Mouse (Mus musculus) C2C12 (cell line): ENCODE results near the gene Gtsf1l.

Source experiments
- CTCF ChIP-seq: IDR thresholded peaks from one replicate; pipeline ENCODE4 v1.5.1; 2011; ENCODE audit not compliant: control insufficient read depth, insufficient read depth, insufficient read length
- MAX ChIP-seq: IDR thresholded peaks from one replicate; pipeline ENCODE4 v1.6.1; 2011; ENCODE audit warnings: mild to moderate bottlenecking, control low read depth

- TF ChIP-seq CTCF (no peak), MAX (no peak)
These were observed 20.7 kb upstream of the Gtsf1l start for GRCm38 (mm10) chr2:163108385-163108784.
